Mouse (Mus musculus) monocyte, adult 5-6 weeks (primary cell): ENCODE measurements around the gene Galnt10. TPM values are rescaled to one million over a fixed set of nuclear protein-coding genes. Genes with fewer than 3 reads are reported as not detected.

ENCODE experiments used
- ATAC-seq: fragments of 153-309, 156-312 bp; replicated peaks from 2 replicates; pipeline ENCODE4 v1.8.0; 2017; ENCODE audit warnings: mild to moderate bottlenecking; ENCODE audit not compliant: low TSS enrichment, insufficient number of reproducible peaks, severe bottlenecking, poor library complexity, low FRiP score
- total RNA-seq: library from RNA; stranded (forward); fragments of 200-1000, 200-491, 200-594 nt; gene quantifications from 3 replicates; pipeline ENCODE4 v1.2.3, GENCODE M21; 2017

Gene Galnt10
- total RNA-seq, 1 experiment from 2014 or later, result 21.5 TPM

GRCm38 (mm10) chr11:57677261-57677660 is 32.0 kb downstream of the Galnt10 start:
- ATAC-seq, result no peak

- ATAC-seq, result no peak
These were observed 37.3 kb downstream of the Galnt10 start for GRCm38 (mm10) chr11:57682589-57682988.

GRCm38 (mm10) chr11:57683125-57683524 is 37.9 kb downstream of the Galnt10 start:
- no peak for ATAC-seq

GRCm38 (mm10) chr11:57683931-57684330 is 38.7 kb downstream of the Galnt10 start:
- ATAC-seq, result no peak

GRCm38 (mm10) chr11:57684891-57685290 is 39.6 kb downstream of the Galnt10 start:
- ATAC-seq, result no peak

GRCm38 (mm10) chr11:57685689-57686454 is 40.6 kb downstream of the Galnt10 start:
- peak; percentile 82 for ATAC-seq

GRCm38 (mm10) chr11:57686797-57687196 is 41.6 kb downstream of the Galnt10 start:
- ATAC-seq, result no peak

GRCm38 (mm10) chr11:57687258-57687657 is 42.0 kb downstream of the Galnt10 start:
- no peak for ATAC-seq

- no peak for ATAC-seq
These were observed 43.1 kb downstream of the Galnt10 start for GRCm38 (mm10) chr11:57688179-57688929.

- no peak for ATAC-seq
These were observed 44.6 kb downstream of the Galnt10 start for GRCm38 (mm10) chr11:57689811-57690210.

- no peak for ATAC-seq
These were observed 45.6 kb downstream of the Galnt10 start for GRCm38 (mm10) chr11:57690836-57691235.

GRCm38 (mm10) chr11:57691939-57692338 is 46.7 kb downstream of the Galnt10 start:
- no peak for ATAC-seq

- 0 out of 2 replicates have a peak, but pooled peaks have one; percentile 24 for ATAC-seq
These were observed 47.5 kb downstream of the Galnt10 start for GRCm38 (mm10) chr11:57692726-57693125.

- no peak for ATAC-seq
These were observed 49.2 kb downstream of the Galnt10 start for GRCm38 (mm10) chr11:57694486-57694885.

GRCm38 (mm10) chr11:57696207-57696676 is 51.0 kb downstream of the Galnt10 start:
- ATAC-seq, result 0 out of 2 replicates have a peak, but pooled peaks have one; percentile 47

GRCm38 (mm10) chr11:57696807-57697251 is 51.6 kb downstream of the Galnt10 start:
- ATAC-seq, result no peak

- no peak for ATAC-seq
These were observed 54.9 kb downstream of the Galnt10 start for GRCm38 (mm10) chr11:57700114-57700513.

GRCm38 (mm10) chr11:57701193-57701925 is 56.1 kb downstream of the Galnt10 start:
- no peak for ATAC-seq

GRCm38 (mm10) chr11:57701956-57702355 is 56.7 kb downstream of the Galnt10 start:
- ATAC-seq, result no peak
